13 mouse cellular contexts compared by ENCODE assay signal in genomic region chr5:135537794-135538214, GRCm38 (mm10). TPM values are rescaled to one million over a fixed set of nuclear protein-coding genes. Genes with fewer than 3 reads are reported as not detected.
DNase-seq lines count a peak whose midpoint lies in the region; ATAC-seq and TF ChIP-seq lines count a peak whose summit lies in the region.
"Had no signal": no experiment of that assay in that cellular context is flagged by ENCODE, and none has a peak within 500 bp of the region (broad histone marks: within the 10 kb centered on the region; RNA-seq: fewer than 3 reads in every experiment).

No protein-coding gene starts in this region.

- no peaks in the 10 kb centered on the region for H3K27me3 ChIP-seq in CH12.LX (replicated peaks)
- no peaks in the 10 kb centered on the region for H3K27me3 ChIP-seq in small intestine, adult 2 months (ENCODE audit: control insufficient read depth, insufficient read depth, low read length)
- H3K27me3 ChIP-seq in stomach, postnatal 0 days (ENCODE audit: control insufficient read depth, insufficient read depth, low read length) = no peaks in the 10 kb centered on the region
- H3K27me3 ChIP-seq: embryonic facial prominence, embryonic 15.5 days had no signal

- H3K36me3 ChIP-seq in CH12.LX (replicated peaks in 1 of 2; ENCODE audit: control insufficient read depth in 1 of 2, insufficient read depth in 1 of 2, low read length in 1 of 2) = peaks cover 0 to 1% of the 10 kb centered on the region in 2 experiments
- H3K36me3 ChIP-seq in small intestine, adult 2 months (ENCODE audit: control insufficient read depth, insufficient read depth, low read length) = no peaks in the 10 kb centered on the region
- H3K36me3 ChIP-seq in stomach, postnatal 0 days (ENCODE audit: control insufficient read depth, insufficient read depth, low read length) = no peaks in the 10 kb centered on the region
- H3K36me3 ChIP-seq: embryonic facial prominence, embryonic 15.5 days; limb, embryonic 10.5 days had no signal

- H3K27ac ChIP-seq in CH12.LX (ENCODE audit: insufficient read depth, low read depth) = peak overlapping the region; percentile 53; the same call in 1 of the 2 replicates
- H3K27ac ChIP-seq in small intestine, adult 2 months (ENCODE audit: insufficient read depth, low read depth, low read length) = peak overlapping the region; percentile 38
- no peak overlapping the region for H3K27ac ChIP-seq in stomach, postnatal 0 days (replicated peaks)
- H3K27ac ChIP-seq: embryonic facial prominence, embryonic 15.5 days; limb, embryonic 10.5 days had no signal

- DNase-seq in 416B (ENCODE audit: low read depth) (peak; percentile 96), CH12.LX (ENCODE audit: extremely low read depth) (peak; percentile 80)
- no peak for DNase-seq in kidney, postnatal 25 days
- DNase-seq in right cerebral cortex, postnatal 36 days (ENCODE audit: low spot score in 2 of 2) = no peak
- DNase-seq in stomach, postnatal 0 days (ENCODE audit: low spot score) = no peak
- no peak for DNase-seq in cerebellum, postnatal 10 days

- WGBS in small intestine, adult 2 months = 60% methylated on average over 10 of the region's 10 CpGs
- 69% methylated on average over 10 of the region's 10 CpGs for WGBS in stomach, postnatal 0 days

- H3K4me3 ChIP-seq in CH12.LX (replicated peaks in 1 of 3; ENCODE audit: low read depth in 2 of 3, low read length in 2 of 3, poor library complexity in 1 of 3) = peak overlapping the region; percentile 31 to 53 (median 50)
- no peak overlapping the region for H3K4me3 ChIP-seq in small intestine, adult 2 months (ENCODE audit: low read depth, low read length)
- no peak overlapping the region for H3K4me3 ChIP-seq in stomach, postnatal 0 days (ENCODE audit: low read depth, low read length)
- H3K4me3 ChIP-seq: embryonic facial prominence, embryonic 15.5 days; limb, embryonic 10.5 days had no signal

- no peak for TF ChIP-seq EP300 in CH12.LX (IDR thresholded peaks at IDR 0.05; ENCODE audit: low read length)
- no peak for TF ChIP-seq EP300 in stomach, postnatal 0 days (optimal IDR thresholded peaks at IDR 0.05)

- dilution Hi-C loops in CH12.LX (cut with MboI; ENCODE audit: extremely low pct_ligation_motif_present, extremely low pct_unique_long_range_greater_than_20kb, low sequenced_read_pairs) = no loop called here

- H3K4me1 ChIP-seq in CH12.LX (ENCODE audit: control insufficient read depth in 1 of 2, insufficient read depth in 2 of 2) = peaks cover 16 to 39% of the 10 kb centered on the region in 2 experiments
- H3K4me1 ChIP-seq in small intestine, adult 2 months (ENCODE audit: control insufficient read depth, insufficient read depth, insufficient read length, low read length) = peaks cover 8% of the 10 kb centered on the region
- H3K4me1 ChIP-seq in stomach, postnatal 0 days (replicated peaks; ENCODE audit: control insufficient read depth, insufficient read depth) = no peaks in the 10 kb centered on the region
- H3K4me1 ChIP-seq: limb, embryonic 10.5 days had no signal

- TF ChIP-seq CTCF in CH12.LX (conservative IDR thresholded peaks at IDR 0.05 in 1 of 2, IDR thresholded peaks at IDR 0.05 in 1 of 2; ENCODE audit: low read depth in 2 of 2, low read length in 2 of 2) = peak in 1 of 2 experiments; percentile 50; a peak in 2 of 4 replicates
- TF ChIP-seq CTCF in small intestine, adult 2 months (IDR thresholded peaks at IDR 0.05; ENCODE audit: extremely low read depth, insufficient read length, insufficient replicate concordance, low read depth, low read length) = no peak
- no peak for TF ChIP-seq CTCF in stomach, postnatal 0 days (IDR thresholded peaks at IDR 0.05; ENCODE audit: low read depth)

- no peak for TF ChIP-seq POLR2A in CH12.LX (IDR thresholded peaks at IDR 0.05; ENCODE audit: low read depth, low read length)
- TF ChIP-seq POLR2A in small intestine, adult 2 months (IDR thresholded peaks at IDR 0.05; ENCODE audit: low read depth, low read length) = no peak

- peaks cover 2% of the 10 kb centered on the region for H3K9me3 ChIP-seq in CH12.LX (replicated peaks; ENCODE audit: low read length)
- no peaks in the 10 kb centered on the region for H3K9me3 ChIP-seq in stomach, postnatal 0 days (ENCODE audit: control insufficient read depth, low read length)
- H3K9me3 ChIP-seq: embryonic facial prominence, embryonic 15.5 days; limb, embryonic 10.5 days had no signal

- TF ChIP-seq RAD21 in CH12.LX (IDR thresholded peaks at IDR 0.05; ENCODE audit: low read depth, low read length) = no peak

- peak overlapping the region; percentile 55; the same call in 1 of the 2 replicates for H3K9ac ChIP-seq in CH12.LX (ENCODE audit: insufficient read depth, low read depth)
- H3K9ac ChIP-seq in stomach, postnatal 0 days (ENCODE audit: low read length) = no peak overlapping the region
- H3K9ac ChIP-seq: embryonic facial prominence, embryonic 15.5 days had no signal

- peak overlapping the region; percentile 29 for H3K4me2 ChIP-seq in CH12.LX (ENCODE audit: insufficient read depth, low read depth, poor library complexity, severe bottlenecking)
- H3K4me2 ChIP-seq in stomach, postnatal 0 days (replicated peaks; ENCODE audit: low read depth) = no peak overlapping the region
- H3K4me2 ChIP-seq: embryonic facial prominence, embryonic 15.5 days had no signal

- peak; percentile 44 for ATAC-seq in inflammation-experienced regulatory T-cells, adult 6 months
- no peak for ATAC-seq in stomach, postnatal 0 days (ENCODE audit: low FRiP score, low TSS enrichment)

- H3K79me2 ChIP-seq in CH12.LX (replicated peaks; ENCODE audit: control insufficient read depth, extremely low read depth, insufficient read depth, poor library complexity, severe bottlenecking) = no peaks in the 10 kb centered on the region

- in situ Hi-C loops in CH12.LX (cut with MboI; ENCODE audit: low pct_ligation_motif_present, low pct_unique_long_range_greater_than_20kb, low sequenced_read_pairs) = loop anchor here (10.0 kb wide), 1 partner anchor 237 kb away; the partner anchor contains the start of genes Mdh2 and Styxl1

TF ChIP-seq in CH12.LX, 34 proteins besides CTCF, POLR2A, EP300 and RAD21:
- TF ChIP-seq MYC (IDR thresholded peaks at IDR 0.05; ENCODE audit: low read depth, low read length) (peak; percentile 83), BHLHE40 (IDR thresholded peaks at IDR 0.05; ENCODE audit: low read depth, low read length) (peak; percentile 91), USF1 (IDR thresholded peaks at IDR 0.05; ENCODE audit: low read depth, low read length) (peak; percentile 95), POLR2AphosphoS2 (IDR thresholded peaks at IDR 0.05; ENCODE audit: low read depth, low read length) (no peak), MAFK (IDR thresholded peaks at IDR 0.05; ENCODE audit: insufficient replicate concordance, low read length) (no peak), USF2 (conservative IDR thresholded peaks at IDR 0.05; ENCODE audit: low read depth, low read length) (peak; percentile 98), MAZ (IDR thresholded peaks at IDR 0.05; ENCODE audit: low read depth, low read length) (0 out of 2 replicates have a peak, but pooled peaks have one; percentile 57), MAX (IDR thresholded peaks at IDR 0.05; ENCODE audit: low read length) (peak; percentile 98)

RNA-seq across cellular contexts. Expression of gene Hip1, which starts 7.1 kb away (rescaled TPM):
- 6.3 and 6.4 TPM in 2 replicates for total RNA-seq in CH12.LX (2012; rRNA removed)
- 1.8 and 2.2 TPM in 2 replicates for total RNA-seq in CH12.LX (2014; rRNA removed)
- polyA plus RNA-seq in CH12.LX (2012; ENCODE audit: insufficient read length, low read depth) = 3.4 and 3.6 TPM in 2 replicates
- polyA plus RNA-seq in inflammation-experienced regulatory T-cells, adult 6 months (2017; shearing (Covaris generic)) = 10 to 100 TPM in 1 of 3 experiments, 1 to 10 TPM in 2; 5.2 to 45.4 (median 6.7) TPM
- polyA plus RNA-seq in small intestine, adult 2 months (2012; rRNA removed) = 4.7 and 8.0 TPM in 2 replicates
- polyA plus RNA-seq in stomach, postnatal 0 days (2015; fragmentation: Nextera tagmentation; extraction: Ambion mirVana) = 4.9 and 7.3 TPM in 2 replicates

RNA-seq across cellular contexts. Expression of gene Ccl26, which starts 25.6 kb away (rescaled TPM):
- total RNA-seq in CH12.LX (2012; rRNA removed) = not detected in 2 replicates
- total RNA-seq in CH12.LX (2014; rRNA removed) = not detected in 2 replicates
- not detected in 2 replicates for polyA plus RNA-seq in CH12.LX (2012; ENCODE audit: insufficient read length, low read depth)
- not detected for polyA plus RNA-seq in inflammation-experienced regulatory T-cells, adult 6 months (2017; shearing (Covaris generic))
- not detected in 2 replicates for polyA plus RNA-seq in small intestine, adult 2 months (2012; rRNA removed)
- not detected in 2 replicates for polyA plus RNA-seq in stomach, postnatal 0 days (2015; fragmentation: Nextera tagmentation; extraction: Ambion mirVana)
- total RNA-seq: gastrocnemius, adult 18-20 months had no signal
- polyA plus RNA-seq: embryonic facial prominence, embryonic 15.5 days; hindbrain, embryonic 11.5 days; large intestine, adult 2 months; limb, embryonic 10.5 days had no signal

RNA-seq across cellular contexts. Expression of gene Ccl24, which starts 35.0 kb away (rescaled TPM):
- not detected in 2 replicates for total RNA-seq in CH12.LX (2012; rRNA removed)
- not detected in 2 replicates for total RNA-seq in CH12.LX (2014; rRNA removed)
- not detected in 2 replicates for polyA plus RNA-seq in CH12.LX (2012; ENCODE audit: insufficient read length, low read depth)
- not detected for polyA plus RNA-seq in inflammation-experienced regulatory T-cells, adult 6 months (2017; shearing (Covaris generic))
- polyA plus RNA-seq in small intestine, adult 2 months (2012; rRNA removed) = 3.3 and 3.6 TPM in 2 replicates
- 1.7 and 2.8 TPM in 2 replicates for polyA plus RNA-seq in stomach, postnatal 0 days (2015; fragmentation: Nextera tagmentation; extraction: Ambion mirVana)

Comparison
In these comparisons a context has a peak if more than half of its experiments do, and no peak if none do; other contexts are left out.
1. DNase-seq: peak in 416B (single experiment) and CH12.LX (single experiment); none in kidney, postnatal 25 days (0 of 2), right cerebral cortex, postnatal 36 days (0 of 2), stomach, postnatal 0 days (single experiment) and cerebellum, postnatal 10 days (0 of 2).
2. H3K4me3 ChIP-seq: peak in CH12.LX (3 of 3); none in small intestine, adult 2 months (single experiment) and stomach, postnatal 0 days (single experiment).